Mouse (Mus musculus) kidney, postnatal 10 days (tissue): ENCODE data around the gene Ndnf.
A peak's percentile ranks its signal among the peaks of the same experiment; 100 is the strongest.

Source experiments
- DNase-seq: peaks from one replicate; pipeline ENCODE4 v3.0.0; 2021; ENCODE audit warnings: mixed read lengths

The Ndnf gene

GRCm38 (mm10) chr6:65671451-65671850 is at the start of gene Ndnf:
Gene Ndnf (plus strand): TSS chr6:65671590.
- peak; percentile 80 for DNase-seq

DNA sequence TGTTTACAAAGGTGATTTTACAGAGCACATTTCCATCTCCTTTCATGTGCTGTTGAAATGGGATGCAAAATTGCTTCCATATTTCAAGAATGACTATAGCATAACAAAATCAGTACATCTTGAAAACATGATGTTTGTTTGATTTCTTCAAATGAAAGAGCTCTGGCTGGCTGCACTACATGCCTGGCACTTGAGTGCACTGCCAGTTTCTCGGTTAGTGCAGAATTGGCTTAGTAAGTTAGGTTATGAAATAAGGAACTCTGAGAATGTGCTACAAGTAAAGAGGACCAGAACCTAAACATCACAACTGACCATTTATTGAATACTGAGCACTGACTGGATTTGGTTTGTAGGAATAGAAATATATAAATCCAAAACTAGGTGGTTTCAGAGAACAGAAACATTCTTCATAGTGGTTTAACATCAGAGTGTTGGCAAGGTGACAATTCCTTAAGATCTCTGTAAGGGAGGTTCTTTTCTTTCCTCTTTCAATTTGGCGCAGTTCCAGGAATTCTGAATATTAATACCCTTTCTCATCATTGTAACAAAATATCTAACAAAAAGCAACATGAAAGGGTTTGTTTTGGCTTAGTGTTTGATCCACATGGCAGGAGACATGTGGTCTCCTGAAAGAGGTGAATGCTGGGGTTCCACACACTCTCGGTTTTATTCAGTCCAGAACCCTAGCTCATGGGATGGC is 48.2 kb upstream of the Ndnf start:
- no peak for DNase-seq

- DNase-seq = no peak
Measured at GRCm38 (mm10) chr6:65630578-65630977, 40.8 kb upstream of the Ndnf start.

DNA sequence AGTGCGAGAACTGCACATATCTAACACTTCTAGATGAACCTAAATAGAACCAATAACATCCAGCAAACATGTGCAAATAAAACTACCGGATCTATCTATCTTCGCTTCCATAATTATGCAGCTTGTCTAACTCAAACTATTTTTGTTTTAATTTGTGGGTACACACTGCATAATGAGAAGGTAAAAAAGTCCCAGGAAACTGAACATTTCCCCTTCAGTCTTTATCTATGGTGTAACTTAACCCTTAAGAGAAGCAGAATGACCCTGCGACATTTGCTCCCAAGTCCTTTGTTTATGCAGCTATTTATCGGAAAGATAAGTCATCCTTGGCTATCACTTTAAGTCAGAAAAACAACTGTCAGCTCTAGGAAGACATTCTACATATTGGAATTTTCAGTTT is 39.2 kb upstream of the Ndnf start:
- no peak for DNase-seq

GRCm38 (mm10) chr6:65642431-65642830 is 29.0 kb upstream of the Ndnf start:
- no peak for DNase-seq

DNA sequence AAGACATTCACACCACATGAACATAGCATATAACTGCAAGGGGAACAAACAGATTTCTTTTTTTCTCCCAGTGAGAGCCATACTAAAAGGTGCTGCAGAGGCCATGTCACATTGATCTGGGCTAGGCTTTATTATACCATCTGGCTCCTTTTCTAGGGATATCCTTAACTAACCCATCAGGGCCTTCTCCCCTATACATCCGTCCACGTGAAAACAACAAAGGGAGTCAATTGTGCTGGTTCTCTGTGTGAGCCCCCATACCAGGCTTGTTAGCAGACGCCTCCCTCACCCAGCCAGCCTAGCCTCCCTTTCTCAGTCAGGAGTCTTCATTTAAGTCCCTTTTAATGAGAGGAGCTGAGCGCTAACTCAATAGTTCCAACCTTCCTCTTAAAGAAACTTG is 27.3 kb upstream of the Ndnf start:
- no peak for DNase-seq

DNA sequence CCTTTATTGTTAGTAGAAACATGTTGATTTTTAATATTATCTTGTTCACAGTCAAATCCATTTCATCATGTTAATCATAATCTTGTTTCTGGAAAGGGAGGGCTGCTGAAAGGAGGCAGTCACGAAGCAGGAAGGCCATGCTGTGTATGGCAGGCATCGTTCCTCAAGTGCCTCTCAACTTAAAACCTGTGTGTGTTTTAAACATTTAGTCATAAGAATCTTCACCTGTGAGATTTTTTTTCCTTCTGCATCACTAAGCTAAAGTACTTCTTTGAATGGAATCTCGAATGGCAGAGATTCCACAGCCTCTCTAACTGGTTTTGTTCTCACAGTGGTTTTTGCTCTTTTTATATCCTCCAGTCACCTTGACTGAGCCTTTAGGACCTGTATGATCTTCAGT is 25.0 kb upstream of the Ndnf start:
- DNase-seq = no peak

- no peak for DNase-seq
Measured at GRCm38 (mm10) chr6:65647731-65648130, 23.7 kb upstream of the Ndnf start.

DNA sequence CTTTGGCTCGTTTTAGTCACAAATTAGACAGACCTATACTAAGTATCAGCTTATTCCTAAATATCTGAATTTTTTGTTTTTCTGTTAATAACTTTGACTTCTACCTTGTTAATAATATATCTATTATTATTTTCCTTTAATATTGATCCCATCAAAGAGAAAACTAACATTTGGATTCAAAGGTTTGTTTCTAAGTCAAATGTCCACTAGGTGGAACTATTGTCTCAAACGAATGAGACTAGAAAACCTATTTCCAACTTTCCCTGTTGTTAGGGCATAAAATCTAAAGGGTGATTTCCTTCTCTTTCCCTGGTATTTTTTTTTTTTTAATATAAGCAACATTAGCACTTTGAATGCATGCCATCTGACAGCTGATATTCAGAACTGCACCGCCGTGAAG is 20.0 kb upstream of the Ndnf start:
- DNase-seq = no peak

GRCm38 (mm10) chr6:65661272-65661671 is 10.1 kb upstream of the Ndnf start:
- DNase-seq = no peak

DNA sequence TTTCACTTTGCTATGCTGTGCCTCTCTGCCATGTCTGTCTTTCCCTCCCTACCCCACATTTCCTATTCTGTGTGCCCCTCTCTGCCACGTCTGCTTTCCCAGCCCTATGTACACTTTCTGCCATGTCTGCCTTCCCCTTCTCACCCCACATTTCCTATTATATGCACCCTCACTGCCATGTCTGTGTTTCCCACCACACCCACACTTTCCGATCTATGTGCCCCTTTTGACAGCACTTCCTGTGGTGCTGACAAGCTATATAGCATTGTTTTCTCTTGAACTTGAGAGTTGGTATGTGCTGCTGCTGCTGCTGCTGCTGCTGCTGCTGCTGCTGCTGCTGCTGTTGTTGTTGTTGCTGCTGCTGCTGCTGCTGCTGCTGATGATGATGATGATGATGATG is 9.3 kb upstream of the Ndnf start:
- no peak for DNase-seq

GRCm38 (mm10) chr6:65663990-65664389 is 7.4 kb upstream of the Ndnf start:
- no peak for DNase-seq

GRCm38 (mm10) chr6:65666295-65666694 is 5.1 kb upstream of the Ndnf start:
- DNase-seq = no peak

GRCm38 (mm10) chr6:65669971-65670370 is 1.4 kb upstream of the Ndnf start:
- DNase-seq = no peak

- DNase-seq = peak; percentile 40
Measured at GRCm38 (mm10) chr6:65670981-65671411, 394 bp upstream of the Ndnf start.

GRCm38 (mm10) chr6:65672131-65673031 is 991 bp downstream of the Ndnf start:
- peak; percentile 46 for DNase-seq

DNA sequence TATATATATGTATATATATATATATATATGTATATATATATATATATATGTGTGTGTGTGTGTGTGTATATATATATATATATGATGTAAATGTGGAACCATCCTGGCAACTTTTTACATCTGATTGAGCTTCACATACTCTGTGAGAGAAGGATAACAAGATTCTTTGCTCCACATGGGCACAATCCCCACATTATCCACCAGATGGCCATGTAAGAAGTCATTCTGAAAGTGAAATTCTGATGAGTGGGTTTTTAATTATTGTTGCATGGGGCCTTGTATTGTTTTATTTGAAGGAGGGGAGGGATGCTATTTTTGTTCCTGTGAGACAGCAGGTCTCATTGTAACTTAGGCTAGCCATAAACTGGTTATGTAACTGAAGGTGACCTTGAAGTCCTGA is 22.5 kb downstream of the Ndnf start:
- DNase-seq = peak; percentile 8

GRCm38 (mm10) chr6:65720676-65721075 is 49.3 kb downstream of the Ndnf start:
- DNase-seq = no peak

DNA sequence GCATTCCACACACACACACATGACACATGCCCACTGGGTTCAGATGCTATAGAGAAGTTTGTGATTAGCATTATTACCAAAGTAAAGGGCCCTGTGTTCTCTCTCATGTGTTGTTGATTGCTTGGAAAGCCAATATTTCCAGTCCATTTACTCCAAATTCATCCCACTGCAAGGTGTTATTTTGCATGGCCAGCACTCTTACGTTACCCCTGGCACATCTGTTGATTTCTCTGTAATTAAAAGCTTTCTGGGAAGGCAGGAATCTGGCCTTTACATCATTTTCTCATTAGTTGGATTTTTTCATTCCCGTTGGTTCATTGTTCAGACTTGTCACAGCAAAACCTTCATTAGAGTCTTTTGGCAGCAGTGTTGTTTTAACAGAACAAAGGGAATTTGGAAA is 54.3 kb downstream of the Ndnf start:
- no peak for DNase-seq

DNA sequence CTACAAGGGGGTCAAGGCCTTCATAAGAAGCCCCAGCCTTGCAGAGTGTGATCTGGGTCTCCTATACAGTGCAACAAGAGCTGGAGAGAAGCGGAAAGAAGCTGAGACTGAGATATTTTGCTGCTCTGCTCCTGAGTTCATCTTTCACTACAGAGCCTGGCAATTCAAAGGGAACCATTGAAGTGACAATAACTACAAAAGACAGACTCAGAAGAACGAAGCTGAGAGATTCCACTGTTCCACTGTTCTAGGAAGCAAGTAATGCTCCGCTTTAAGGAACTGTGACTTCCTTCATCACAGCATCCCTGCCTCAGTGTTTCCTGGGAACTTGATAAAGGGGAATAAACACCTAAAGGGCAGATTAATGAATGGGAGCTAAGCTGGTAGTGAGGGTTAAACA is 56.9 kb downstream of the Ndnf start:
- DNase-seq = no peak

DNA sequence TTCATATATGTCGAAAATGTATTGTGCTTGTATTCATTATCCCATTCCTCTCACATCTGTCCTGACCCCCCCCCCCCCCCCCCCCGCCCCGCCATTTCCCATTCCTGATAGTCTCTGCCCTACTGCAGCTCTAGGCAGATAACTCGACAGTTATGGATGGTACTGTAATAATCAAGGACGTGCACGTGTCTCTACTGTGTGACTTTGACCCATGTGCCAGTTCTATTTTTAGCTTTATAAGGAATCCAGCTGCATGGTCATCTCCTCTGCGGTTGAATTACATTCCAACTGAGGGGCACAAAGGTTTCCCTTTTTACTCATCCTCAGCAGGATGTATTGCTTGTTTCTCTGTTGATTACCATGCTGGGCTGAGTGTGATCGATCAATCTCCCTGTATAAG is 68.1 kb downstream of the Ndnf start:
- DNase-seq = no peak

DNA sequence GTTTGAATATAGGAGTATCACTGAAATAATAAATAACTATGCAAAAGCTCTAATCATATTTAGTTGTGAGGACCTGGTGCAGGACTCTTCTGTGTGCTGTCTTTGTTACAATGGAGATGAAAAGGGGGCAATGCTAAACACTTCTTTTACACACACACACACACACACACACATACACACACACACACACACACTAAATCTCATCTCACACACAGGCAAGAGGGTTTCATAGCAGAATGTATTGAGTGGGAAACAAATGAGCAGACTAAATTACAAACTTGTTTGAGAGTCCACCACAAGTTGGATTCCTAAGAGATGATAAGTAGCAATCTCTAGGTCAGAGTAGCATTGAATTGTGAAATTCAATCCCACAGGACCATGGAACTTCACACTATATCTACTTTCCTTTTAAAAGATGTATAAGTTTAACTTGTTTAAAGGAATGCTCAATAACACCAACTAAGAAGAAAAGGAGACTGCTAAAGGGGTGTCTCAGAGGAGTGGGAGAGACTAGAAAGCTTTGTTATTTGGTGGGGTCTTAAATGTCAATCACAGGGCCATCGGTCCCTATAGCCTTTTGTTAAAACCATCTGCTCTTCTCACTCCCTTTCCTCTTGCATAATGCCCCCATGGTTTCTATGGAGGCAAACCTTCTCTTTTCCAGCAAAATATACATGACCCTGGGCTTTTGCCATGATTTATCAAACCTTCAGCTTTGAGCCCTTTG is 71.9 kb downstream of the Ndnf start:
- DNase-seq = no peak

GRCm38 (mm10) chr6:65743871-65744202 is 72.4 kb downstream of the Ndnf start:
- no peak for DNase-seq

- DNase-seq = no peak
Measured at GRCm38 (mm10) chr6:65758214-65758613, 86.8 kb downstream of the Ndnf start.
